In genomic region chr12:83268504-83268922, GRCm38 (mm10) we compare ENCODE assay signal across 8 mouse cellular contexts.
A peak's percentile ranks its signal among the peaks of the same experiment; 100 is the strongest.
DNase-seq lines count a peak whose midpoint lies in the region; ATAC-seq and TF ChIP-seq lines count a peak whose summit lies in the region.

No protein-coding gene starts in this region.

- no peaks in the 10 kb centered on the region for H3K9me3 ChIP-seq in limb, embryonic 15.5 days

- ATAC-seq in limb, embryonic 15.5 days (ENCODE audit: insufficient number of reproducible peaks, low FRiP score, low TSS enrichment, low read depth): peak; percentile 85

- peak; percentile 48 for DNase-seq in layer of hippocampus, adult 11-12 months (ENCODE audit: low spot score)
- no peak for DNase-seq in layer of hippocampus, adult 9-10 months (ENCODE audit: low spot score)
- DNase-seq in cerebellum, adult 9-11 months: peak; percentile 88
- DNase-seq in gastrocnemius, postnatal 4 days (ENCODE audit: low spot score in 2 of 2): peak; percentile 45 to 63
- DNase-seq in kidney, adult 8-10 months: peak; percentile 26 to 32
- peak; percentile 88 for DNase-seq in skeletal muscle tissue, adult 2 months (ENCODE audit: low read depth, low spot score)
- no peak for DNase-seq in thymus, adult 2 months

- no peaks in the 10 kb centered on the region for H3K36me3 ChIP-seq in limb, embryonic 15.5 days
- no peaks in the 10 kb centered on the region for H3K36me3 ChIP-seq in thymus, adult 2 months (ENCODE audit: control insufficient read depth, insufficient read depth, low read length)

- WGBS in limb, embryonic 15.5 days: 22% methylated on average over 11 of the region's 11 CpGs
- WGBS in thymus, adult 2 months: 88% methylated on average over 11 of the region's 11 CpGs

- no peaks in the 10 kb centered on the region for H3K27me3 ChIP-seq in limb, embryonic 15.5 days
- no peaks in the 10 kb centered on the region for H3K27me3 ChIP-seq in thymus, adult 2 months (ENCODE audit: control insufficient read depth, insufficient read depth, low read length)

- no peak for TF ChIP-seq POLR2A in thymus, adult 2 months (IDR thresholded peaks at IDR 0.05; ENCODE audit: control insufficient read depth, extremely low read depth, insufficient read depth, low read length, poor library complexity)

- TF ChIP-seq CTCF in thymus, adult 2 months (IDR thresholded peaks at IDR 0.05; ENCODE audit: borderline replicate concordance, control insufficient read depth, extremely low read depth, insufficient read depth, low read length, poor library complexity): no peak

- peak overlapping the region; percentile 68 for H3K27ac ChIP-seq in limb, embryonic 15.5 days
- no peak overlapping the region for H3K27ac ChIP-seq in thymus, adult 2 months (ENCODE audit: control insufficient read depth, insufficient read depth, low read length)

- H3K9ac ChIP-seq in limb, embryonic 15.5 days: no peak overlapping the region

- H3K4me2 ChIP-seq in limb, embryonic 15.5 days: peak overlapping the region; percentile 21

- peaks cover 13% of the 10 kb centered on the region for H3K4me1 ChIP-seq in limb, embryonic 15.5 days
- no peaks in the 10 kb centered on the region for H3K4me1 ChIP-seq in thymus, adult 2 months (replicated peaks; ENCODE audit: control insufficient read depth, insufficient read depth, low read length)

- H3K4me3 ChIP-seq in limb, embryonic 15.5 days: no peak overlapping the region
- no peak overlapping the region for H3K4me3 ChIP-seq in thymus, adult 2 months (ENCODE audit: control insufficient read depth, insufficient read depth, low read length)

Comparison
In these comparisons a context has a peak if more than half of its experiments do, and no peak if none do; other contexts are left out.
1. DNase-seq: peak in layer of hippocampus, adult 11-12 months (single experiment), cerebellum, adult 9-11 months (single experiment), gastrocnemius, postnatal 4 days (2 of 2), kidney, adult 8-10 months (2 of 2) and skeletal muscle tissue, adult 2 months (single experiment); none in layer of hippocampus, adult 9-10 months (single experiment) and thymus, adult 2 months (single experiment).